Mouse (Mus musculus) forebrain, embryonic 10.5 days (tissue): Measurements from ENCODE around the gene Sgsm1. TPM values are rescaled to one million over a fixed set of nuclear protein-coding genes. Genes with fewer than 3 reads are reported as not detected.
"Not testable (repeated sequence)": the region's sequence is repeated elsewhere in the genome, so short reads cannot be mapped to it uniquely, and the experiment has no call there.

Experiments used
- DNase-seq: peaks from one replicate; pipeline ENCODE4 v3.0.0-alpha.2; 2017; ENCODE audit warnings: low spot score; ENCODE audit errors: extremely low spot score
- H3K27ac ChIP-seq: fragments of 300-500 bp; sonication (generic); 2 replicates; pipeline ENCODE4 v1.5.1; 2016; ENCODE audit warnings: mild to moderate bottlenecking
- H3K27me3 ChIP-seq: fragments of 300-500 bp; sonication (generic); 2 replicates; pipeline ENCODE4 v1.6.1; 2016; ENCODE audit warnings: mild to moderate bottlenecking; ENCODE audit not compliant: poor library complexity, severe bottlenecking
- H3K36me3 ChIP-seq: fragments of 300-500 bp; sonication (generic); replicated peaks from 2 replicates; pipeline ENCODE4 v1.6.1; 2016; ENCODE audit warnings: mild to moderate bottlenecking, moderate library complexity
- H3K4me1 ChIP-seq: fragments of 300-500 bp; sonication (generic); 2 replicates; pipeline ENCODE4 v1.6.1; 2016
- H3K4me3 ChIP-seq: fragments of 300-500 bp; sonication (generic); 2 replicates; pipeline ENCODE4 v1.5.1; 2016; ENCODE audit warnings: mild to moderate bottlenecking, moderate library complexity
- H3K9me3 ChIP-seq: fragments of 300-500 bp; sonication (generic); 2 replicates; pipeline ENCODE4 v1.6.1; 2016; ENCODE audit warnings: mild to moderate bottlenecking, moderate library complexity
- WGBS: fragments of 180-500 bp; shearing (Covaris S2); methylation state at CpG from one replicate; pipeline ENCODE4 v1.1.7; 2016; 5-methylcytosine and 5-hydroxymethylcytosine counted together
- polyA plus RNA-seq: library from polyadenylated mRNA; unstranded; fragments of >200 nt; fragmentation: Nextera tagmentation; extraction: Ambion mirVana; gene quantifications from 2 replicates; pipeline ENCODE4 v1.2.1, GENCODE M21; 2016

Gene Sgsm1
- polyA plus RNA-seq, result 15.5 and 18.2 TPM in 2 replicates

- peak within 1 kb of the TSS; percentile 77 for H3K4me3 ChIP-seq
- H3K36me3 ChIP-seq, result no peaks in the 10 kb centered on the region
- peaks cover 77% of the 10 kb centered on the region for H3K27me3 ChIP-seq
- peaks cover 55% of the 10 kb centered on the region for H3K4me1 ChIP-seq
- WGBS, result 2% methylated on average over 53 of the region's 53 CpGs
- H3K9me3 ChIP-seq, result peaks cover 10% of the 10 kb centered on the region
- DNase-seq, result peak; percentile 82
- peak within 1 kb of the TSS; percentile 85 for H3K27ac ChIP-seq
Observed at GRCm38 (mm10) chr5:113310377-113311003, at the start of gene Sgsm1. TSS of gene Sgsm1 (minus strand) at chr5:113310786.

- DNase-seq, result no peak
- Histone ChIP-seq H3K36me3 (no peaks in the 10 kb centered on the region), H3K4me1 (peaks cover 28% of the 10 kb centered on the region), H3K9me3 (no peaks in the 10 kb centered on the region), H3K4me3 (no peak overlapping the region), H3K27ac (no peak overlapping the region), H3K27me3 (peaks cover 48% of the 10 kb centered on the region)
- 4% methylated on average over 11 of the region's 11 CpGs for WGBS
Observed at GRCm38 (mm10) chr5:113358833-113359232, 48.2 kb upstream of the Sgsm1 start.

DNA sequence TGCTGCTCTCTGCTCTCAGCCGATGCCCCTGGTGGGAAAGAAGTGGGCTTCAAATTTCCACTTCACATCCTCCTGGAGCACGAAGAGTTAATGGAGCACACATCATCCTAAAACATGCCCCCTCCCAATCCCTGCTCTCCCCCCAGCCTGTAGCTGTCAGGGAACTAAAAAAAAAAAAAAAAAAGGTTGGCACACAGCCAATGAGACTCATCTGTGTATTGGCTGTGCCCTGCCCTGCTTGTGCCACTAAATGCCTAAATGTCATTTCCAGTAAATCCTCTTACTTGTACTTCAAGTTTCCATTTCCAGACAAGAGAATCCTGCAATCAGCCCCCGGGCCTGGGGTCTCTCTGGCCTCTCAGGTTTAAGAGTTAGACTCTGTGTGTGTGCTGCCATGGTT lies 47.1 kb upstream of the Sgsm1 start:
- no peak for DNase-seq
- Histone ChIP-seq H3K9me3 (no peaks in the 10 kb centered on the region), H3K4me3 (no peak overlapping the region), H3K36me3 (no peaks in the 10 kb centered on the region), H3K4me1 (peaks cover 33% of the 10 kb centered on the region), H3K27ac (no peak overlapping the region), H3K27me3 (peaks cover 60% of the 10 kb centered on the region)
- 61% methylated on average over 3 of the region's 3 CpGs for WGBS

GRCm38 (mm10) chr5:113357186-113357585 lies 46.6 kb upstream of the Sgsm1 start, which contains the start of gene Aym1:
TSS of gene Aym1 (plus strand) at chr5:113357294.
- no peak for DNase-seq
- Histone ChIP-seq H3K27ac (no peak within 1 kb of the TSS), H3K4me3 (no peak within 1 kb of the TSS), H3K27me3 (peaks cover 62% of the 10 kb centered on the region), H3K4me1 (peaks cover 38% of the 10 kb centered on the region), H3K36me3 (no peaks in the 10 kb centered on the region), H3K9me3 (no peaks in the 10 kb centered on the region)
- 46% methylated on average over 3 of the region's 6 CpGs for WGBS

- Histone ChIP-seq H3K4me1 (peaks cover 56% of the 10 kb centered on the region), H3K4me3 (no peak overlapping the region; the same call in 1 of the 2 replicates), H3K27me3 (peaks cover 70% of the 10 kb centered on the region), H3K36me3 (no peaks in the 10 kb centered on the region), H3K9me3 (no peaks in the 10 kb centered on the region), H3K27ac (no peak overlapping the region)
- DNase-seq, result no peak
- WGBS, result 58% methylated on average over 16 of the region's 16 CpGs
Observed at GRCm38 (mm10) chr5:113354311-113354710, 43.7 kb upstream of the Sgsm1 start.

GRCm38 (mm10) chr5:113352636-113353035 lies 42.0 kb upstream of the Sgsm1 start:
- peaks cover 81% of the 10 kb centered on the region for H3K27me3 ChIP-seq
- 82% methylated on average over 6 of the region's 6 CpGs for WGBS
- no peak overlapping the region for H3K4me3 ChIP-seq
- H3K4me1 ChIP-seq, result peaks cover 60% of the 10 kb centered on the region
- no peaks in the 10 kb centered on the region for H3K36me3 ChIP-seq
- DNase-seq, result no peak
- H3K27ac ChIP-seq, result 0 out of 2 replicates have a peak overlapping the region, but pooled peaks have one; percentile 32
- no peaks in the 10 kb centered on the region for H3K9me3 ChIP-seq

GRCm38 (mm10) chr5:113351768-113352167 lies 41.2 kb upstream of the Sgsm1 start:
- peaks cover 59% of the 10 kb centered on the region for H3K4me1 ChIP-seq
- H3K9me3 ChIP-seq, result no peaks in the 10 kb centered on the region
- H3K27ac ChIP-seq, result no peak overlapping the region
- no peaks in the 10 kb centered on the region for H3K36me3 ChIP-seq
- no peak overlapping the region for H3K4me3 ChIP-seq
- peaks cover 84% of the 10 kb centered on the region for H3K27me3 ChIP-seq
- 78% methylated on average over 3 of the region's 3 CpGs for WGBS
- DNase-seq, result no peak

GRCm38 (mm10) chr5:113349810-113350209 lies 39.2 kb upstream of the Sgsm1 start:
- Histone ChIP-seq H3K9me3 (no peaks in the 10 kb centered on the region), H3K27ac (peak overlapping the region; percentile 67), H3K4me3 (no peak overlapping the region), H3K4me1 (peaks cover 79% of the 10 kb centered on the region), H3K27me3 (peaks cover 87% of the 10 kb centered on the region), H3K36me3 (no peaks in the 10 kb centered on the region)
- WGBS, result 26% methylated on average over 7 of the region's 7 CpGs
- no peak for DNase-seq

- peak overlapping the region; percentile 67; the same call in 1 of the 2 replicates for H3K27ac ChIP-seq
- H3K9me3 ChIP-seq, result no peaks in the 10 kb centered on the region
- WGBS, result 6% methylated on average over 7 of the region's 7 CpGs
- peaks cover 80% of the 10 kb centered on the region for H3K4me1 ChIP-seq
- no peak overlapping the region for H3K4me3 ChIP-seq
- H3K27me3 ChIP-seq, result peaks cover 87% of the 10 kb centered on the region
- no peaks in the 10 kb centered on the region for H3K36me3 ChIP-seq
- no peak for DNase-seq
Observed at GRCm38 (mm10) chr5:113349226-113349625, 38.6 kb upstream of the Sgsm1 start.

DNA sequence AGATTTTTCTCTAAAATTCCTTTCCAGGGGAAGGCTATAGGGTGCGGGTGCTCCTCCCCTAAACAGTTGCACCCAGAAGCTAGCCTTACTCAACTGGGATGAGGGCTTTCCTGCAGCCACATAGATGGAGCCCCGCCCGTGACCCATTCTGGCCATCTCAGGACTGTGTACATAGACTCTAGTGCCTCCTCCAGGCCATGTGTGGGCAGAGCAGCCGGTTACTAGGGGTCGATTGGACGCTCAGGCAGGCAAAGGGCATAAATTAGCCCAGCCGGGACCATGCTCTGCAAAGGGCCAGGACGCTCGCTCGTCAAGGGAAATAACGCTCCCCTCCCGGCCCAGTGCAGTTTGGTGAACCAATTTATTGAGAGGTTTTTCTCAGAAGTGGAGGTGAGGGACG lies 38.0 kb upstream of the Sgsm1 start:
- peaks cover 87% of the 10 kb centered on the region for H3K27me3 ChIP-seq
- DNase-seq, result peak; percentile 49
- 11% methylated on average over 13 of the region's 13 CpGs for WGBS

GRCm38 (mm10) chr5:113347593-113347992 lies 37.0 kb upstream of the Sgsm1 start:
- 31% methylated on average over 12 of the region's 12 CpGs for whole genome bisulfite sequencing
- peaks cover 83% of the 10 kb centered on the region for H3K27me3 ChIP-seq
- H3K27ac ChIP-seq, result no peak overlapping the region
- H3K4me3 ChIP-seq, result no peak overlapping the region
- no peaks in the 10 kb centered on the region for H3K9me3 ChIP-seq
- no peaks in the 10 kb centered on the region for H3K36me3 ChIP-seq
- no peak for DNase-seq
- peaks cover 71% of the 10 kb centered on the region for H3K4me1 ChIP-seq

More for the DNA sequence above, 38.0 kb upstream of the Sgsm1 start:
- Histone ChIP-seq H3K4me1 (peaks cover 74% of the 10 kb centered on the region), H3K4me3 (no peak overlapping the region), H3K27ac (peak overlapping the region; percentile 25), H3K9me3 (no peaks in the 10 kb centered on the region), H3K36me3 (no peaks in the 10 kb centered on the region)

DNA sequence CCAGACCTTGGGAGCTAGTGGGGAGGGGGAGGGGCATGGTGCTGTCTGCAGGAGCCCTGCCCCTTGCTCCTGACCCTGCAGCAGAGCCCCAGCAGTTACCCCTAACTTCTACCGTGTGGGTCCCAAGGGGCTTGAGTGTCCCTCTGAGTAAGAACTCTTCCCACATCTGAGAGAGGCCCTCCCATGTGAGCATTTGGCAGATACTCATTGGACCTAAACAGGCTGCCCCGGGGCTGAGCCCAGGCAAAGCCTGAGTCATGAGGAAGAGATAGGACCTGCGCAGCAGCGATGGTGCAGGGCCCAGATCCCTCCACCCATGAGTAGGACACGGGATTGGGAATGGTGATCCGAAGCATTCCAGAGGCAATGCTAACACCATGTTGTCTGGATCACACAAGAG lies 36.1 kb upstream of the Sgsm1 start:
- peaks cover 90% of the 10 kb centered on the region for H3K27me3 ChIP-seq
- H3K27ac ChIP-seq, H3K9me3 ChIP-seq, DNase-seq, H3K36me3 ChIP-seq, H3K4me3 ChIP-seq: not testable (repeated sequence)
- H3K4me1 ChIP-seq, result peaks cover 61% of the 10 kb centered on the region
- 37% methylated on average over 6 of the region's 6 CpGs for WGBS

GRCm38 (mm10) chr5:113345781-113346180 lies 35.2 kb upstream of the Sgsm1 start:
- DNase-seq, result no peak
- peaks cover 95% of the 10 kb centered on the region for H3K27me3 ChIP-seq
- 4% methylated on average over 11 of the region's 11 CpGs for WGBS
- no peaks in the 10 kb centered on the region for H3K36me3 ChIP-seq
- H3K9me3 ChIP-seq, result no peaks in the 10 kb centered on the region
- no peak overlapping the region for H3K27ac ChIP-seq
- H3K4me1 ChIP-seq, result peaks cover 57% of the 10 kb centered on the region
- peak overlapping the region; percentile 30 for H3K4me3 ChIP-seq
